Mouse (Mus musculus) embryonic facial prominence, embryonic 10.5 days (tissue): ENCODE results near the gene Ung. TPM values are rescaled to one million over a fixed set of nuclear protein-coding genes. Genes with fewer than 3 reads are reported as not detected.

Experiments used
- DNase-seq: peaks from one replicate; pipeline ENCODE4 v3.0.0-alpha.2; 2017; ENCODE audit warnings: low spot score
- H3K27ac ChIP-seq: fragments of 300-500 bp; sonication (generic); replicated peaks from 2 replicates; pipeline ENCODE4 v1.5.1; 2016; ENCODE audit warnings: mild to moderate bottlenecking
- H3K27me3 ChIP-seq: fragments of 300-500 bp; sonication (generic); replicated peaks from 2 replicates; pipeline ENCODE4 v1.6.1; 2016; ENCODE audit warnings: low read depth, mild to moderate bottlenecking; ENCODE audit not compliant: poor library complexity, severe bottlenecking
- H3K36me3 ChIP-seq: fragments of 300-500 bp; sonication (generic); replicated peaks from 2 replicates; pipeline ENCODE4 v1.6.1; 2016; ENCODE audit warnings: mild to moderate bottlenecking, moderate library complexity
- H3K4me1 ChIP-seq: fragments of 300-500 bp; sonication (generic); 2 replicates; pipeline ENCODE4 v1.6.1; 2016
- H3K4me3 ChIP-seq: fragments of 300-500 bp; sonication (generic); 2 replicates; pipeline ENCODE4 v1.5.1; 2016; ENCODE audit warnings: mild to moderate bottlenecking, moderate library complexity
- H3K9me3 ChIP-seq: fragments of 300-500 bp; sonication (generic); 2 replicates; pipeline ENCODE4 v1.6.1; 2016; ENCODE audit warnings: mild to moderate bottlenecking
- WGBS: fragments of 180-500 bp; shearing (Covaris S2); methylation state at CpG from one replicate; pipeline ENCODE4 v1.1.7; 2016; 5-methylcytosine and 5-hydroxymethylcytosine counted together
- polyA plus RNA-seq: library from polyadenylated mRNA; unstranded; fragments of >200 nt; fragmentation: Nextera tagmentation; extraction: Ambion mirVana; gene quantifications from 2 replicates; pipeline ENCODE4 v1.2.1, GENCODE M21; 2016

Ung gene
- 76.0 and 76.1 TPM in 2 replicates for polyA plus RNA-seq

GRCm38 (mm10) chr5:114130211-114130605 is at the start of gene Ung:
Gene Ung (plus strand): TSS chr5:114130386.
- peaks cover 62% of the 10 kb centered on the region for H3K4me1 ChIP-seq
- H3K4me3 ChIP-seq = peak within 1 kb of the TSS; percentile 82
- peak; percentile 89 for DNase-seq
- no peaks in the 10 kb centered on the region for H3K9me3 ChIP-seq
- WGBS = under 1% methylated on average over 29 of the region's 29 CpGs
- peak within 1 kb of the TSS; percentile 81 for H3K27ac ChIP-seq
- H3K27me3 ChIP-seq = no peaks in the 10 kb centered on the region
- H3K36me3 ChIP-seq = peaks cover 39% of the 10 kb centered on the region

- Histone ChIP-seq H3K36me3 (no peaks in the 10 kb centered on the region), H3K4me3 (no peak overlapping the region), H3K27ac (no peak overlapping the region), H3K27me3 (peaks cover 3% of the 10 kb centered on the region), H3K9me3 (no peaks in the 10 kb centered on the region), H3K4me1 (no peaks in the 10 kb centered on the region; the same call in 1 of the 2 replicates)
- DNase-seq = no peak
- 80% methylated on average over 14 of the region's 14 CpGs for WGBS
Measured at GRCm38 (mm10) chr5:114085501-114085900, 44.7 kb upstream of the Ung start.

GRCm38 (mm10) chr5:114087875-114088480 is 42.2 kb upstream of the Ung start:
- DNase-seq = no peak
- peaks cover 13% of the 10 kb centered on the region for H3K4me1 ChIP-seq
- 76% methylated on average over 12 of the region's 12 CpGs for WGBS
- no peak overlapping the region for H3K4me3 ChIP-seq
- peaks cover 21% of the 10 kb centered on the region for H3K27me3 ChIP-seq
- no peak overlapping the region for H3K27ac ChIP-seq
- no peaks in the 10 kb centered on the region for H3K36me3 ChIP-seq
- no peaks in the 10 kb centered on the region for H3K9me3 ChIP-seq

GRCm38 (mm10) chr5:114090421-114091013 is 39.7 kb upstream of the Ung start:
- no peaks in the 10 kb centered on the region for H3K36me3 ChIP-seq
- DNase-seq = no peak
- no peak overlapping the region for H3K27ac ChIP-seq
- no peaks in the 10 kb centered on the region for H3K9me3 ChIP-seq
- WGBS = 18% methylated on average over 7 of the region's 7 CpGs
- peaks cover 13% of the 10 kb centered on the region for H3K4me1 ChIP-seq
- H3K27me3 ChIP-seq = peaks cover 21% of the 10 kb centered on the region
- H3K4me3 ChIP-seq = peak overlapping the region; percentile 49

- Histone ChIP-seq H3K36me3 (no peaks in the 10 kb centered on the region), H3K9me3 (no peaks in the 10 kb centered on the region), H3K4me3 (peak within 1 kb of the TSS; percentile 49), H3K4me1 (peaks cover 13% of the 10 kb centered on the region), H3K27me3 (peaks cover 21% of the 10 kb centered on the region), H3K27ac (peak within 1 kb of the TSS; percentile 57)
- peak; percentile 92 for DNase-seq
- WGBS = 2% methylated on average over 40 of the region's 40 CpGs
Measured at GRCm38 (mm10) chr5:114091057-114091807, 39.0 kb upstream of the Ung start, which contains the start of gene Svop. Gene Svop (minus strand): TSS chr5:114091570.

GRCm38 (mm10) chr5:114099709-114100389 is 30.3 kb upstream of the Ung start:
- no peaks in the 10 kb centered on the region for H3K27me3 ChIP-seq
- H3K36me3 ChIP-seq = peaks cover 28% of the 10 kb centered on the region
- peaks cover 19% of the 10 kb centered on the region for H3K4me1 ChIP-seq
- 9% methylated on average over 37 of the region's 37 CpGs for WGBS
- peak overlapping the region; percentile 98 for H3K4me3 ChIP-seq
- peak; percentile 94 for DNase-seq
- H3K9me3 ChIP-seq = no peaks in the 10 kb centered on the region
- peak overlapping the region; percentile 90 for H3K27ac ChIP-seq

- H3K27ac ChIP-seq = peak overlapping the region; percentile 90
- H3K36me3 ChIP-seq = peaks cover 34% of the 10 kb centered on the region
- H3K9me3 ChIP-seq = no peaks in the 10 kb centered on the region
- peak overlapping the region; percentile 98 for H3K4me3 ChIP-seq
- peaks cover 19% of the 10 kb centered on the region for H3K4me1 ChIP-seq
- H3K27me3 ChIP-seq = no peaks in the 10 kb centered on the region
- no peak for DNase-seq
- WGBS = 3% methylated on average over 64 of the region's 64 CpGs
Measured at GRCm38 (mm10) chr5:114100390-114101099, 29.6 kb upstream of the Ung start.

GRCm38 (mm10) chr5:114101873-114102272 is 28.3 kb upstream of the Ung start:
- Histone ChIP-seq H3K27ac (no peak overlapping the region), H3K36me3 (peaks cover 48% of the 10 kb centered on the region), H3K27me3 (no peaks in the 10 kb centered on the region), H3K9me3 (no peaks in the 10 kb centered on the region), H3K4me3 (no peak overlapping the region), H3K4me1 (peaks cover 19% of the 10 kb centered on the region)
- WGBS = 88% methylated on average over 4 of the region's 4 CpGs
- DNase-seq = no peak

- Histone ChIP-seq H3K27me3 (no peaks in the 10 kb centered on the region), H3K4me1 (peaks cover 19% of the 10 kb centered on the region), H3K36me3 (peaks cover 57% of the 10 kb centered on the region), H3K4me3 (no peak overlapping the region), H3K27ac (no peak overlapping the region), H3K9me3 (no peaks in the 10 kb centered on the region)
- 79% methylated on average over 1 of the region's 1 CpGs for WGBS
- no peak for DNase-seq
Measured at GRCm38 (mm10) chr5:114102807-114103206, 27.4 kb upstream of the Ung start.

- Histone ChIP-seq H3K27me3 (no peaks in the 10 kb centered on the region), H3K36me3 (peaks cover 94% of the 10 kb centered on the region), H3K27ac (no peak overlapping the region), H3K4me3 (no peak overlapping the region), H3K4me1 (no peaks in the 10 kb centered on the region; the same call in 1 of the 2 replicates), H3K9me3 (no peaks in the 10 kb centered on the region)
- 85% methylated on average over 16 of the region's 16 CpGs for WGBS
- no peak for DNase-seq
Measured at GRCm38 (mm10) chr5:114106391-114106935, 23.7 kb upstream of the Ung start.

GRCm38 (mm10) chr5:114113334-114113733 is 16.9 kb upstream of the Ung start:
- no peaks in the 10 kb centered on the region for H3K27me3 ChIP-seq
- H3K36me3 ChIP-seq = peaks cover 100% of the 10 kb centered on the region
- WGBS = 84% methylated on average over 6 of the region's 6 CpGs
- no peak overlapping the region for H3K4me3 ChIP-seq
- no peak overlapping the region for H3K27ac ChIP-seq
- no peaks in the 10 kb centered on the region for H3K4me1 ChIP-seq
- no peaks in the 10 kb centered on the region for H3K9me3 ChIP-seq
- no peak for DNase-seq
